Mouse (Mus musculus) midbrain, embryonic 16.5 days (tissue): Measurements from ENCODE around the gene Gm28305. TPM values are rescaled to one million over a fixed set of nuclear protein-coding genes. Genes with fewer than 3 reads are reported as not detected.

Source experiments
- ATAC-seq: fragments of 200-750 bp; cut with Nextera tagmentation; 2 replicates; pipeline ENCODE4 v1.8.0; 2017; ENCODE audit warnings: moderate TSS enrichment
- H3K27ac ChIP-seq: fragments of 300-500 bp; sonication (generic); 2 replicates; pipeline ENCODE4 v1.5.1; 2014; ENCODE audit warnings: mild to moderate bottlenecking, low read length, mixed read lengths
- H3K27me3 ChIP-seq: fragments of 300-500 bp; sonication (generic); 2 replicates; pipeline ENCODE4 v1.6.1; 2014; ENCODE audit warnings: low read depth, low read length, mixed read lengths; ENCODE audit not compliant: control insufficient read depth, insufficient read depth
- H3K36me3 ChIP-seq: fragments of 300-500 bp; sonication (generic); 2 replicates; pipeline ENCODE4 v1.6.1; 2014; ENCODE audit warnings: mild to moderate bottlenecking, low read length, moderate library complexity, mixed read lengths; ENCODE audit not compliant: control insufficient read depth, insufficient read depth
- H3K4me1 ChIP-seq: fragments of 300-500 bp; sonication (generic); 2 replicates; pipeline ENCODE4 v1.6.1; 2014; ENCODE audit warnings: mild to moderate bottlenecking, low read length, mixed read lengths; ENCODE audit not compliant: control insufficient read depth, insufficient read depth
- H3K4me2 ChIP-seq: fragments of 300-500 bp; sonication (generic); 2 replicates; pipeline ENCODE4 v1.6.1; 2014; ENCODE audit warnings: mild to moderate bottlenecking, low read length, mixed read lengths
- H3K4me3 ChIP-seq: fragments of 300-500 bp; sonication (generic); 2 replicates; pipeline ENCODE4 v1.5.1; 2014; ENCODE audit warnings: low read depth, mild to moderate bottlenecking, low read length, moderate library complexity, mixed read lengths
- H3K9ac ChIP-seq: fragments of 300-500 bp; sonication (generic); 2 replicates; pipeline ENCODE4 v1.6.1; 2014; ENCODE audit warnings: low read depth, low read length, mixed read lengths
- H3K9me3 ChIP-seq: fragments of 300-500 bp; sonication (generic); replicated peaks from 2 replicates; pipeline ENCODE4 v1.6.1; 2014; ENCODE audit warnings: mild to moderate bottlenecking, low read length, mixed read lengths; ENCODE audit not compliant: control insufficient read depth, poor library complexity, severe bottlenecking
- WGBS: fragments of 180-500 bp; shearing (Covaris S2); extraction: QIAGEN DNeasy Blood & Tissue Kit; methylation state at CpG from one replicate; pipeline ENCODE4 v1.1.7; 2014; 5-methylcytosine and 5-hydroxymethylcytosine counted together
- polyA plus RNA-seq: library from polyadenylated mRNA; unstranded; fragments of >200 nt; fragmentation: Nextera tagmentation; extraction: Ambion mirVana; gene quantifications from 2 replicates; pipeline ENCODE4 v1.2.1, GENCODE M21; 2015

Gm28305 gene
- polyA plus RNA-seq, 1 experiment from 2014 or later, result not detected

- Histone ChIP-seq H3K27ac (no peak overlapping the region), H3K4me1 (no peaks in the 10 kb centered on the region), H3K36me3 (peaks cover 7% of the 10 kb centered on the region), H3K27me3 (no peaks in the 10 kb centered on the region), H3K9me3 (no peaks in the 10 kb centered on the region), H3K4me3 (no peak overlapping the region), H3K4me2 (no peak overlapping the region), H3K9ac (no peak overlapping the region)
- 80% methylated on average over 8 of the region's 8 CpGs for WGBS
- no peak for ATAC-seq
Measured at GRCm38 (mm10) chr9:104034231-104034630, 6.2 kb upstream of the Gm28305 start.

GRCm38 (mm10) chr9:104034718-104035117 is 5.7 kb upstream of the Gm28305 start:
- ATAC-seq, result no peak
- Histone ChIP-seq H3K4me1 (no peaks in the 10 kb centered on the region), H3K36me3 (peaks cover 7% of the 10 kb centered on the region), H3K27ac (no peak overlapping the region), H3K9ac (no peak overlapping the region), H3K27me3 (no peaks in the 10 kb centered on the region), H3K4me2 (no peak overlapping the region), H3K4me3 (no peak overlapping the region), H3K9me3 (no peaks in the 10 kb centered on the region)
- 67% methylated on average over 6 of the region's 6 CpGs for WGBS

- Histone ChIP-seq H3K4me1 (no peaks in the 10 kb centered on the region), H3K36me3 (peaks cover 7% of the 10 kb centered on the region), H3K27me3 (no peaks in the 10 kb centered on the region), H3K27ac (no peak overlapping the region), H3K9ac (no peak overlapping the region), H3K9me3 (no peaks in the 10 kb centered on the region), H3K4me2 (no peak overlapping the region), H3K4me3 (no peak overlapping the region)
- WGBS, result 49% methylated on average over 24 of the region's 24 CpGs
- ATAC-seq, result no peak
Measured at GRCm38 (mm10) chr9:104035261-104036015, 5.0 kb upstream of the Gm28305 start.

- Histone ChIP-seq H3K36me3 (peaks cover 7% of the 10 kb centered on the region), H3K9ac (no peak overlapping the region), H3K4me2 (no peak overlapping the region), H3K4me3 (no peak overlapping the region), H3K27me3 (no peaks in the 10 kb centered on the region), H3K4me1 (no peaks in the 10 kb centered on the region), H3K27ac (no peak overlapping the region), H3K9me3 (no peaks in the 10 kb centered on the region)
- no peak for ATAC-seq
- WGBS, result 93% methylated on average over 13 of the region's 13 CpGs
Measured at GRCm38 (mm10) chr9:104038266-104038665, 2.2 kb upstream of the Gm28305 start.

- no peak overlapping the region for H3K4me3 ChIP-seq
- peaks cover 7% of the 10 kb centered on the region for H3K36me3 ChIP-seq
- H3K9me3 ChIP-seq, result no peaks in the 10 kb centered on the region
- H3K27ac ChIP-seq, result no peak overlapping the region
- no peak for ATAC-seq
- H3K4me1 ChIP-seq, result no peaks in the 10 kb centered on the region
- H3K4me2 ChIP-seq, result no peak overlapping the region
- no peaks in the 10 kb centered on the region for H3K27me3 ChIP-seq
- no peak overlapping the region for H3K9ac ChIP-seq
- WGBS, result 93% methylated on average over 21 of the region's 21 CpGs
Measured at GRCm38 (mm10) chr9:104039031-104039695, 1.3 kb upstream of the Gm28305 start.

GRCm38 (mm10) chr9:104039742-104040141 is 720 bp upstream of the Gm28305 start:
- H3K4me1 ChIP-seq, result no peaks in the 10 kb centered on the region

GRCm38 (mm10) chr9:104043676-104044075 is 3.2 kb downstream of the Gm28305 start:
- no peak overlapping the region for H3K4me3 ChIP-seq
- peaks cover 19% of the 10 kb centered on the region for H3K36me3 ChIP-seq
- H3K9me3 ChIP-seq, result no peaks in the 10 kb centered on the region
- no peaks in the 10 kb centered on the region for H3K4me1 ChIP-seq
- 90% methylated on average over 4 of the region's 4 CpGs for WGBS
- no peak overlapping the region for H3K27ac ChIP-seq
- no peak overlapping the region for H3K9ac ChIP-seq
- H3K27me3 ChIP-seq, result no peaks in the 10 kb centered on the region
- ATAC-seq, result no peak
- no peak overlapping the region for H3K4me2 ChIP-seq

More at GRCm38 (mm10) chr9:104039742-104040141, 720 bp upstream of the Gm28305 start:
- H3K9me3 ChIP-seq, result no peaks in the 10 kb centered on the region
- H3K4me2 ChIP-seq, result no peak overlapping the region
- no peak overlapping the region for H3K27ac ChIP-seq
- no peak for ATAC-seq
- no peak overlapping the region for H3K4me3 ChIP-seq
- H3K27me3 ChIP-seq, result no peaks in the 10 kb centered on the region
- no peak overlapping the region for H3K9ac ChIP-seq
- WGBS, result 89% methylated on average over 4 of the region's 4 CpGs
- H3K36me3 ChIP-seq, result peaks cover 9% of the 10 kb centered on the region

GRCm38 (mm10) chr9:104051028-104051427 is 10.6 kb downstream of the Gm28305 start:
- H3K9me3 ChIP-seq, result no peaks in the 10 kb centered on the region
- WGBS, result 94% methylated on average over 6 of the region's 6 CpGs
- H3K27me3 ChIP-seq, result no peaks in the 10 kb centered on the region
- peaks cover 62% of the 10 kb centered on the region for H3K36me3 ChIP-seq
- H3K27ac ChIP-seq, result no peak overlapping the region
- ATAC-seq, result no peak
- H3K4me1 ChIP-seq, result no peaks in the 10 kb centered on the region
- H3K4me2 ChIP-seq, result no peak overlapping the region
- no peak overlapping the region for H3K9ac ChIP-seq
- no peak overlapping the region for H3K4me3 ChIP-seq
